Mouse (Mus musculus) lung, postnatal 0 days (tissue): ENCODE data around the gene Tubgcp2. TPM values are rescaled to one million over a fixed set of nuclear protein-coding genes. Genes with fewer than 3 reads are reported as not detected.

Source experiments
- ATAC-seq: fragments of 200-750 bp; cut with Nextera tagmentation; 2 replicates; pipeline ENCODE4 v1.8.0; 2017; ENCODE audit warnings: moderate library complexity
- DNase-seq: peaks from one replicate; pipeline ENCODE4 v3.0.0-alpha.2; 2016; ENCODE audit warnings: low spot score
- H3K27ac ChIP-seq: fragments of 300-500 bp; sonication (generic); 2 replicates; pipeline ENCODE4 v1.5.1; 2014; ENCODE audit warnings: antibody characterized with exemption, mild to moderate bottlenecking, low read length, mixed read lengths
- H3K27me3 ChIP-seq: fragments of 300-500 bp; sonication (generic); replicated peaks from 2 replicates; pipeline ENCODE4 v1.6.1; 2014; ENCODE audit warnings: low read length, mixed read lengths; ENCODE audit not compliant: insufficient read depth
- H3K36me3 ChIP-seq: fragments of 300-500 bp; sonication (generic); 2 replicates; pipeline ENCODE4 v1.6.1; 2014; ENCODE audit warnings: low read length, mixed read lengths; ENCODE audit not compliant: insufficient read depth
- H3K4me1 ChIP-seq: fragments of 300-500 bp; sonication (generic); 2 replicates; pipeline ENCODE4 v1.6.1; 2014; ENCODE audit warnings: antibody characterized with exemption, low read depth, low read length, mixed read lengths; ENCODE audit not compliant: insufficient read depth
- H3K4me2 ChIP-seq: fragments of 300-500 bp; sonication (generic); replicated peaks from 2 replicates; pipeline ENCODE4 v1.6.1; 2014; ENCODE audit warnings: low read depth, mild to moderate bottlenecking, low read length, moderate library complexity, mixed read lengths
- H3K4me3 ChIP-seq: fragments of 300-500 bp; sonication (generic); 2 replicates; pipeline ENCODE4 v1.5.1; 2014; ENCODE audit warnings: low read depth, low read length
- H3K9ac ChIP-seq: fragments of 300-500 bp; sonication (generic); replicated peaks from 2 replicates; pipeline ENCODE4 v1.6.1; 2014; ENCODE audit warnings: low read depth, mild to moderate bottlenecking
- H3K9me3 ChIP-seq: fragments of 300-500 bp; sonication (generic); 2 replicates; pipeline ENCODE4 v1.6.1; 2016; ENCODE audit warnings: low read length, mixed read lengths
- CTCF ChIP-seq: IDR thresholded peaks from 2 replicates; pipeline ENCODE4 v1.5.1; 2016; ENCODE audit warnings: antibody characterized with exemption, mild to moderate bottlenecking
- EP300 ChIP-seq: IDR thresholded peaks from 2 replicates; pipeline ENCODE4 v1.6.1; 2016; ENCODE audit warnings: antibody characterized with exemption, mild to moderate bottlenecking, control low read depth
- WGBS: fragments of 180-500 bp; shearing (Covaris S2); extraction: QIAGEN DNeasy Blood & Tissue Kit; methylation state at CpG from one replicate; pipeline ENCODE4 v1.1.7; 2014; 5-methylcytosine and 5-hydroxymethylcytosine counted together
- polyA plus RNA-seq: library from polyadenylated mRNA; unstranded; fragments of >200 nt; fragmentation: Nextera tagmentation; extraction: Ambion mirVana; gene quantifications from 2 replicates; pipeline ENCODE4 v1.2.1, GENCODE M21; 2015

Gene Tubgcp2
- polyA plus RNA-seq, 1 experiment from 2014 or later, result 20.8 TPM

DNA sequence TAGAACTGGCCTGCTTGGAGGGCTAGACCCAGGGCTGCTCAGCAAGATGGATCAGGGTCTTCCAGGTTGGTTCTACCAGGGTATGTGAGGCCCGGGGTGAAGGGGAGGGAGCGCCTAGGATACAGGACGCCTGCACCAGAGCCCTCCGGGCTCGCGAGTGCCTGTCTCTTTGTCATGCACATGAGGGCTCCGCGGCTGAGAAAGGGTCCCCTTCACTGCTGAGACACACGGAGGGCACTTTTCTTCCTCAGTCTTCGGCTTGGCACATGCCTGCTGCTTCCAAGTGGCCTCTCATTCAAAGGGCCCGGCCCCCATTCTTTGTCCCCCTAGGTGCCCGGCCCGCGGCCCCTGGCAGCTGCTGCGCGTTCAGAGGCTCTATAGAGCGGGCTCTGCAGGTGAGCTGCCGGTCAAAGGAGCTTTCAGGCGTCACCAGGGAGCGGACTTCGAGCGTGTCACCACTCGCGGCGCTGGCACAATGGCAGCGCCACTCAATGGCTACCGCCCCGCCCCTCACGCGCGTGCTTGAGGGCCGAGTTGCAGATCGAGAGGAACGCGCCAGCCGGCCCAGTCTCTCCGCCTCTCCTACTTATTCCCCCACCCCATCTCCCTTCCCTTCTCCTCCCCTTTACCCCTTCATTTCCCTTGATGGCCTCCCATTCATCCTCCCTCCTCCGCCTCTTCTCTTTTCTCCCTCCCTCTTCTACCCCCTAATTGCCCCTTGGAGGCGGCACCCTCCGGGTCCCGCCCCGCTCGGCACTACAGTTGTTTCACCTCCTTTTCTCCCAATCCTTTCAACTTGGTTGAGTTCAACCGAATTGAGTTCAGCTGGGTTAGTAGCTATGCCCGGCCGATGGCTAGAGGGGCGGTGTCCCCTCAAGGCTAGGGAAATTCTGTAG, 24.7 kb upstream of the Tubgcp2 start:
- Histone ChIP-seq H3K27me3 (peaks cover 67% of the 10 kb centered on the region), H3K27ac (no peak overlapping the region), H3K4me2 (peak overlapping the region; percentile 45), H3K9me3 (no peaks in the 10 kb centered on the region), H3K9ac (no peak overlapping the region), H3K4me3 (peak overlapping the region; percentile 25; the same call in 1 of the 2 replicates), H3K4me1 (0 out of 2 replicates have a peak, but pooled peaks cover 8% of the 10 kb centered on the region), H3K36me3 (no peaks in the 10 kb centered on the region)
- peak; percentile 49 for ATAC-seq
- WGBS, result 2% methylated on average over 45 of the region's 47 CpGs
- DNase-seq, result peak; percentile 46
- TF ChIP-seq EP300, result no peak
- 0 out of 2 replicates have a peak, but pooled peaks have one; percentile 2 for TF ChIP-seq CTCF

DNA sequence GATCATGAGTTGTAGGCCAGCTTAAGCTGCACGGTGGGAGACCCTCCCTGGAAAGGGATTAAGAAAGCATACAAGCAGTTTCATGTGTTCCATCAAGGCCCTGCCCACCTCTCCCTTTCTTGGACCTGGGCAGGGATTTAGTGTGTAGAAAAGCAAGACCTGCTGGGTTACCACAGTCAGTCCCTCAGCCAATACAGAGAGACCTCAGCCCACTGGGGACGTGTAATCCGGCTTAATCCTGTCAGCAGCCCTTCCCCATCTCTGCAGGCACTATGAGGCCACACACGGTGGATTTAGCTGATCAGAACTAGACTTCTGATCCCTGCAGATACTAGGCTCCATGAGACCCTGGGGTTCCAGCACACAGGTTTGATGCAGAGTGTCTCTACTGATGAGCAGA, 23.1 kb upstream of the Tubgcp2 start:
- Histone ChIP-seq H3K9ac (no peak overlapping the region), H3K27ac (no peak overlapping the region), H3K4me2 (no peak overlapping the region), H3K4me3 (no peak overlapping the region), H3K9me3 (no peaks in the 10 kb centered on the region), H3K4me1 (0 out of 2 replicates have a peak, but pooled peaks cover 8% of the 10 kb centered on the region), H3K27me3 (peaks cover 72% of the 10 kb centered on the region), H3K36me3 (no peaks in the 10 kb centered on the region)
- ATAC-seq (no peak), DNase-seq (no peak)
- TF ChIP-seq EP300, result no peak
- no peak for TF ChIP-seq CTCF
- WGBS, result 42% methylated on average over 4 of the region's 4 CpGs

DNA sequence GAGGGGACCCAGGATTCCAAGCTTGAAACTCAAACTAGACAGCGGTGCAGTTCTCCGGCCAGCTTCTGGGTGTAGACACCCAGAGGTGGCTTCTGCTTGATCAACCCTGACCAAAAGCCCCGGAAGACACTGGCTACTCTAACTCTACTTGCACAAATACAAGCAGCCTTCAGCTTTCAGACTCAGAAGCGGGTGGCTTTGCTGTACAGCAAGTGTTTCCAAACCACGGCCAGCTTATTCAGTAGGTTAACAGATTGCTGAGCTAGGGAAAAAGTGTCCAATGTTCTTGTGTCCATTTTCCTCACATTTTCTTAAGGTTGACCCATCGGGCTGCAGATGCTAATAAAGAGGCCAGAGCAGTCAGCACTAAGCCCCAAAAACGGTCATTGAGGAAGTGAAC, 22.1 kb upstream of the Tubgcp2 start:
- H3K27me3 ChIP-seq, result peaks cover 67% of the 10 kb centered on the region
- no peak overlapping the region for H3K4me3 ChIP-seq
- WGBS, result 26% methylated on average over 7 of the region's 7 CpGs
- ATAC-seq (no peak), DNase-seq (no peak)
- no peak overlapping the region for H3K27ac ChIP-seq
- H3K9me3 ChIP-seq, result no peaks in the 10 kb centered on the region
- no peaks in the 10 kb centered on the region for H3K36me3 ChIP-seq
- peak overlapping the region; percentile 57 for H3K4me2 ChIP-seq
- no peak for TF ChIP-seq EP300
- no peak for TF ChIP-seq CTCF
- H3K9ac ChIP-seq, result no peak overlapping the region
- 0 out of 2 replicates have a peak, but pooled peaks cover 8% of the 10 kb centered on the region for H3K4me1 ChIP-seq

DNA sequence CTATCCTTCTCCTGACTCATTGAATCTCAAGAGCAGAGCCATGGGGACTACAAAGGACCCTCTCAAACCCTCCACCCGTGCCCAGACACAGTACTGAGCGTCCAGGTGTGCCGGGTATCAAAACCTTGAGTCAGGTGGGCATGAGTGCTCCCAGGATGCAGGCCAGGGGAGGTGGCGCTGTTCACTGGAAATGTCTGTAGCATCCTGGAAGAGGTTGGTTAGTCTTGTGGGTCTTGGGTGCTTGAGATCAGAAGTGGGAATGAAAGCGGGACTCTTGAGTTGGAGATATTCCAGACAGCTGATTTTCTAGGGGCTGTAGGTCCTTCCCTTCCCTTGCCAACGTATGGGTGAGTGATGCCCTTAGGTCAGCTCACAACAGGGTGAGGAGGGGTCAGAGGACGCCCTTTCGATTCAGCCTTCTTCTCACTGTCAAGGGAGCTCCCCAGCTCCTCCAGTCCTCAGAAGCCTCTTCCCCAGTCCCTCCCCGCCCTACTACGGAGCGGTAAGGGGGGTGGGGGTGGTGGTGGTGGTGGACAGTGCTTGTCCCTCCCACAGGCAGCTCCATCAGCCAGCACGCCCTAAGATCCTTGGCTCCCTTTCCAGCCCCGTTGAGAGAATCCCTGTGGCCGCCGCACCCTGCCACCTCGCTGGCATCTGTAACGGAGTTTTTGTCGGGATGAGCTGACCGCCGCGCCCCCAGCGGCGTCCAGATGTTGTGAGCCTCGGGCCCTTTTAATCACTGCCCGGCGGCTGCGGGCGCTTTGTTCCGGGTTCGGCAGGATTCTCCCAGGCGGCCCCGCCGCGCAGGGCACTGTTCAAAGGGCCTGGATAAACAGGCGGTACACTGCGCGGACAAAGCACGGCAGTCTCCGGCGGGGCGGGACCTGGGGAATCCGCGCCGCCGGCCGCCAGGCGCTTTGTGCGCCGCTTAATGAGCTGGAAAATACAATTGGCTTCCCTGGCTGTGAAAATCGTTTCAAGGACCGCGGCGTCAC, 21.2 kb upstream of the Tubgcp2 start:
- 3% methylated on average over 52 of the region's 53 CpGs for WGBS
- H3K4me2 ChIP-seq, result peak overlapping the region; percentile 57
- H3K4me1 ChIP-seq, result 0 out of 2 replicates have a peak, but pooled peaks cover 8% of the 10 kb centered on the region
- TF ChIP-seq EP300 (no peak), CTCF (peak; percentile 20; the same call in 1 of the 2 replicates)
- H3K4me3 ChIP-seq, result peak overlapping the region; percentile 29
- no peaks in the 10 kb centered on the region for H3K36me3 ChIP-seq
- ATAC-seq (peak; percentile 46; the same call in 1 of the 2 replicates), DNase-seq (peak; percentile 25)
- no peak overlapping the region for H3K27ac ChIP-seq
- H3K9me3 ChIP-seq, result no peaks in the 10 kb centered on the region
- peaks cover 64% of the 10 kb centered on the region for H3K27me3 ChIP-seq
- H3K9ac ChIP-seq, result no peak overlapping the region

DNA sequence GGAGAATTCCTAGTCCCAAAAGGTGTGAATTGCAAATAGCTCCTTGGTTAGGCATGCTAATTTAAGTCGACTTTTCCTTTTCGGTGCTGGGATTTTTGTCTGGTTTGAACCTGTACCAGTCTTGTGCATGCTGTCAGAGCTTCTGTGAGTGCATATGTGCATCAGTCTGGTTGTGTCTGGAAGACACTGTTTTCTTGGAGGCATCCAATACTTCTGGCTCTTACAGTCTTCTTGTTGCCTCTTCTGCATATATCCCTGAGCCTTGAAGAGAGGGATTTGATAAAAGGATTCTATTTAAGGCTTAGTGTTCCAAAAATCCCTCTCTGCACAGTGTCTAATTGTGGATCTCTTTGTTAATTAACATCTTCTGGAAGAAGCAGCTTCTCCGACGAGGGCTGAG, 17.7 kb upstream of the Tubgcp2 start:
- no peak for DNase-seq
- Histone ChIP-seq H3K27me3 (peaks cover 53% of the 10 kb centered on the region), H3K27ac (no peak overlapping the region), H3K4me1 (0 out of 2 replicates have a peak, but pooled peaks cover 6% of the 10 kb centered on the region), H3K4me3 (no peak overlapping the region), H3K9me3 (no peaks in the 10 kb centered on the region), H3K9ac (no peak overlapping the region), H3K4me2 (no peak overlapping the region), H3K36me3 (no peaks in the 10 kb centered on the region)
- no peak for TF ChIP-seq CTCF
- 71% methylated on average over 4 of the region's 4 CpGs for WGBS
- no peak for ATAC-seq
